Mouse (Mus musculus) adrenal gland, postnatal 4 days (tissue): ENCODE results near the gene Tirap. TPM values are rescaled to one million over a fixed set of nuclear protein-coding genes. Genes with fewer than 3 reads are reported as not detected.
"Not testable (repeated sequence)": the region's sequence is repeated elsewhere in the genome, so short reads cannot be mapped to it uniquely, and the experiment has no call there.

Experiments
- DNase-seq, 2 experiments: peaks; one replicate each; pipeline ENCODE4 v3.0.0; 2021 to 2022; ENCODE audit warnings: low spot score in 2 of 2, mixed read lengths in 2 of 2
- total RNA-seq, 2 experiments: library from RNA; stranded (reverse); gene quantifications; 2 replicates each; pipeline ENCODE4 v1.2.3; 2021

Gene Tirap
- total RNA-seq, 2 experiments from 2014 or later, result 6.8 to 10.2 TPM

DNA sequence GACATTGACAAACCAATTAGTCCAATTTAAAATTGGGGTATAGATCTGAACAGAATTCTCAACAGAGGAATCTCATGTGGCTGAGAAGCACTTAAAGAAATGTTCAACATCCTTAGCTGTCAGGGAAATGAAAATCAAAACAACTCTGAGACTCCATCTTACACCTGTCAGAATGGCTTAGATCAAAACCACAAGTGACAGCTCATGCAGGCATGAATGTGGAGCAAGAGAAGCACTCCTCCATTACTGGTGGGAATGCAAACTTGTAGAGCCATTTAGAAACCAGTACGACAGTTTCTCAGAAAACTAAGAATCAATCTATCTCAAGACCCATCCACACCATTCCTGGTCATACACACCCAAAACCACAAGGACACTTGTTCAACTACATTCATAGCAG, 47.2 kb downstream of the Tirap start:
- DNase-seq, result no peak

DNA sequence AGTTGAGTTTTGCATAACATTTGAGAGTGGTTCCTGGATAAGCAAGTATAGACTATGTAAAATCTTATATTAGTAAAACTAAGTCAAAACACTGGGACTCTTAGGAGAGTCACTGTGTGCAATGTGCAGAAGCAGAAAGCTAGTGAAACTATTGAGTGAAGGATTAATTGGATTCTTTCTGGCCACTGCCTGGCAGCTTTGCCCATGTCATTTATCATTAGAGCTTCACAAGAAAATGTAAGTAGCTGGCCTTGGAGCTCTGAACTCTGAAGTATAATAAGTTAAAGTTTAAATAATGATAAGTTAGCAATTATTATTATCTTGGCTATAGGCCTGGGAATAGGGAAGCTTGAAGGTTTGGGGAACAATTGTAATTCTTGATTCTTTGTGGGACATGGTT, 51.3 kb downstream of the Tirap start:
- DNase-seq, result not testable (repeated sequence)

DNA sequence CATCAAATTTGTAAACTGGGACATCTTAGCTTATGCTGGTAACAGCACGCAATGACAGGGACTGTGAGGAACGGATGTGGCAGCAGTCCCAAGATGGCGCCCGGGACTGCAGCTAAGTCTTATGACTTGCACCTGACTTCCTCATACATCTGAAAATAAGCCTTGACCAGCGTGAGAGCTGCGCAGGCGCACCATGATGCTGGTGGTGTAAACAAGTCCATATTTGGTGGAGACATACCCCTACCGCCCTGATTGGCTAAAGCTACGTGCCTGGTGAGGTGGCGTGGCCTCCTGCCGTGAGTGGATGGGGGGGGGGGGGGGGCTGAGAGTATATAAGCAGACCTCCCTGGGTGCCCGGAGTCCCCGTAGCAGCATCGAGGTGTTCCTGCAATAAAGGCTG, 52.8 kb downstream of the Tirap start:
- not testable (repeated sequence) for DNase-seq

DNA sequence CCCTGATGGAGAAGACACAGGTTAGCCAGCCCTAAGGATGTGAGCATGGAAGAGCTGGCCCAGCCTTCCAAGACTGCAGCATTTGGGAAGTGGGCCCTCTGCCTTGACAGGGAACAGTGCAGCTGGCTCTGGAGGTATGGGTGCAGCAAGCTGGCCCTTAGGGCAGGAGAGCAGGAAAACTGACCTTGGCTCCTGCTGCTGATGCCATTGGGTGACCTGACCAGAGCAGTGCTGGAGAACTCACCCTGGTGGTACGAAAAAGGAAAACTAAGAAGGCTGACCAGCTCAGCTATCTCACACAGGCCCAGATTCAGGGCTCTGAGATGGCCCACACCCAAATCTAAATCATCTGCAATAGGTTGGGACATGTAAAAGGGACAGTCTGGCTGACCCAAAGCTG, 54.3 kb downstream of the Tirap start:
- no peak for DNase-seq

DNA sequence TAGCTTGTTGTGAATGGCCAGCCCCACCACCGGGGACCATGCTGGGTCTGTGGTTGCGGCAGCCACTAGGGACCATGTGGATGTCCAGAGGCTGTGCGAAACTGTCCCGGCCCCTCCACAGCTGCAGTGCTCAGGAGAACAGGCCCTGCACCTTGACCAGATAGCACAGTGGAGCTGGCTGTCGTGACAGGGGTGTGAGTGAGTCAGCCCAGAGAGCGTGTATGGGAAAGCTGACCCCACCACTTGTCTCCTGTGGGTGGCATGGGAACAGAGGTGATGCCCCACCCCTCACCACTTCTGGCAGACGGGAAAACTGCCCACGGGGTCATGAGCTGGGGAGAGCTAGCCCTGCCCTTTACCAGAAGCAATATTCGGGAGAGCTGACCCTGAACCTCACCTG, 55.0 kb downstream of the Tirap start:
- no peak for DNase-seq

DNA sequence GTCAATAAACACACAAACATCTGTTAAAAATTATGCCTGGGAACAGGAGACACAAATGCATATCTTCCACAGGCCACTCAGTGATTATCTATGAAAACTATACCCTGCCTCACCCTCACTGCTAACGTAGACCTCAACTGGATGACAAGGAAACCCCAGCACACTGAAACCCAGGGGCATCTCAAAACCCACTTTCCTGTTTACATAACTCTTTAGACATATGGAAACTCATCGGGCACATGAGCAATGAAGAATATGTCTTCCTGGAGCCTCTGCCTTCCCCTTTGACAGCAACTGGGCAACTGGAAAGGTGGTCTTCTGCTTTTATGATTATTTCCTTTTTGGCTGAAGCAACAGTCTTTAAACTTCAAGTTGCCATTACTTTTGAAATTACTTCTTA, 57.9 kb downstream of the Tirap start:
- no peak for DNase-seq

DNA sequence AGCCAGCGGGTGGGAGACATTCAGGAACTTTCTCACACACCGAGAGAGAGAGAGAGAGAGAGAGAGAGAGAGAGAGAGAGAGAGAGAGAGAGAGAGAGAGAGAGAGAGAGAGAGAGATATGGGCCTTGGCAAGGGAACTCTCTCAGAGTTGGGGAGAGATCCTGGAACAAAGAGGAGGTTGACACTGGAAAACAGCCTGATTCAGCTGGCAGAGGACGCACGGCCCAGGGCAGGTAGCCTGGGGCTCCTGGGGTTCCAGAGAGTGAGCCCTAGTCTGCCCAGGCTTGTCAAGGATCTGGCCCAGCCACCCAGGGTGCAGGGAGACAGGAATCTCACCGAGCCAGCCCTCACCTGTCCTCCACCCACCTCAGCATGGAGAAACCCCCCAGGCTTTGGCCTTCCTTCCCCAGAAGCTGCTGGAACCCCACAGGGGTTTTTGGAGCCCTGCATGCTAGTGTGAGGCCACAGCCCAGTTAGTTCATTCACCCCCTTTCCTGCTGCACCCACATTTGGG, 60.8 kb downstream of the Tirap start:
- DNase-seq, result no peak

DNA sequence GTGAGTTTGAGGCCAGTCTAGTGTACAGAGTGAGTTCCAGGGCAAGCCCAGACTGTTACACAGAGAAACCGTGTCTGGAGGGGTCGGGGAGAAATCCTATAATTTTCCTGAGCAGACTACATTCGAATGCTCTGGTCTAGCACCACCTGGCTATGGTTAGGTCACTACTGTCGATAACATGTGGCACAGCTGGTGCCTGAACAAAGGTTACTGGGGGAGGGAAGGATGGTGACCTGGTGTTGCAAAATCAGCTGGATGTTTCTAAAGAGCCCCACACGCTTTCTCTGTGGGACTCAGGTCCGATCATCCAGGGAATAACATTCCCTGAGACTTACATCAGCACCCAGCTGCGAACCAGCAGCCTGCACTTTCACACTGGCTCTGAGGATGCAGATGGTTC, 62.1 kb downstream of the Tirap start:
- no peak for DNase-seq

DNA sequence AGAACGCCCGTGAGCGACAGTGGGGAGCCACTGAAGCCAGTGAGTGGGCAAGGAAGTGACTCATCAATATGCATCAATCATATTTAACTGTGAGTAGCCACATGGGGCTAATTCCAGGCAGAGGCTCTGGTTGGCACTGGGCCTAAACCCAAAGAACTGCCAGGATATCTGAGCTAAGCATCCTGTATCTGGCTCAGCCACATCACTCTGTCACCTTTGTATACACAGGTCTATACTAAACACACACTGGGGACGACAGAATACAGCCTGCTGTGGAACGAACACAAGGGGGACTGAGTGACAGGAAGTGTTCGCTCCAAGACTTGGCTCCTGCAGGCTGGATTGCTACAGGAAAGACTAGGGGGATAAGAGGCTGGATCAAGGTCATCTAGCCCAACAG, 64.5 kb downstream of the Tirap start:
- DNase-seq, result no peak

Other genes starting within 250 kb of the Tirap start
- 10 to 100 TPM; 31.1 to 38.5 TPM for gene St3gal4, start 81.0 kb downstream of the Tirap start, total RNA-seq
- gene Dcps, start 24.2 kb downstream of the Tirap start, total RNA-seq, result 10 to 100 TPM; 34.9 to 35.8 TPM
- 100 to 1,000 TPM; 119 to 127 TPM for gene Srpr, start 116 bp downstream of the Tirap start, total RNA-seq
- gene Foxred1, start 10.8 kb upstream of the Tirap start, total RNA-seq, result 10 to 100 TPM; 59.5 to 63.5 TPM
- gene Fam118b, start 67.5 kb upstream of the Tirap start, total RNA-seq, result 10 to 100 TPM; 12.8 to 13.3 TPM
- gene Rpusd4, start 67.6 kb upstream of the Tirap start, total RNA-seq, result 10 to 100 TPM; 17.8 to 18.7 TPM
- gene Cdon, start 220.8 kb upstream of the Tirap start, total RNA-seq, result 10 to 100 TPM; 30.8 to 32.0 TPM